Mouse (Mus musculus): ENCODE measurements around the gene A230050P20Rik. TPM values are rescaled to one million over a fixed set of nuclear protein-coding genes. Genes with fewer than 3 reads are reported as not detected.

The A230050P20Rik gene
- polyA plus RNA-seq, 1 experiment: 37.9 TPM

DNA sequence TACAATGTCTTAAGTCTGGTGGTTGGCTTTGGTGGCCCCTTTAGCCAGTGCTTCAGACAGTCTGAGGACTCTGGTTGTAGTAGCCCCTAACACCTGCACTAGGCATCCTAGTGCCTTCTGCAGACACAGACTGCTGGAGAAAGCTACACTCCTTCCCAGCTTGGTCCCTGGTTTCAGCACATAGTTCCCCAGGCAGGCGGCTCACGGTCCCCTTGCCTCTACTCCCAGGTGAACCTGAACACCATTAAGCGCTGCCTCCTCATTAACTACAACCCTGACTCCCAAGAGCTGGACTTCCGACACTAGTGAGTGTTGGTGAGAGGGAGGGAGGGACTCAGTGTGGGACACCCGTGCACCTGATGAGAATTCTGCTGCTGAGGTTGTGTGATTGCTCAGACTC is 22.0 kb downstream of the A230050P20Rik start:
- H3K27ac ChIP-seq (ENCODE audit: insufficient read depth, low read depth, low read length): no peak overlapping the region
- peaks cover 49% of the 10 kb centered on the region for H3K36me3 ChIP-seq (ENCODE audit: control insufficient read depth, insufficient read depth, low read length)
- 86% methylated on average over 5 of the region's 5 CpGs for WGBS
- H3K4me3 ChIP-seq (ENCODE audit: low read depth, low read length): no peak overlapping the region
- H3K27me3 ChIP-seq (ENCODE audit: control insufficient read depth, insufficient read depth, low read length): no peaks in the 10 kb centered on the region
- TF ChIP-seq CTCF (IDR thresholded peaks at IDR 0.05; ENCODE audit: extremely low read depth, insufficient read length, insufficient replicate concordance, low read depth, low read length) (no peak), POLR2A (IDR thresholded peaks at IDR 0.05; ENCODE audit: low read depth, low read length) (no peak)
- peaks cover 2% of the 10 kb centered on the region; the same call in 1 of the 2 replicates for H3K4me1 ChIP-seq (ENCODE audit: control insufficient read depth, insufficient read depth, insufficient read length, low read length)

DNA sequence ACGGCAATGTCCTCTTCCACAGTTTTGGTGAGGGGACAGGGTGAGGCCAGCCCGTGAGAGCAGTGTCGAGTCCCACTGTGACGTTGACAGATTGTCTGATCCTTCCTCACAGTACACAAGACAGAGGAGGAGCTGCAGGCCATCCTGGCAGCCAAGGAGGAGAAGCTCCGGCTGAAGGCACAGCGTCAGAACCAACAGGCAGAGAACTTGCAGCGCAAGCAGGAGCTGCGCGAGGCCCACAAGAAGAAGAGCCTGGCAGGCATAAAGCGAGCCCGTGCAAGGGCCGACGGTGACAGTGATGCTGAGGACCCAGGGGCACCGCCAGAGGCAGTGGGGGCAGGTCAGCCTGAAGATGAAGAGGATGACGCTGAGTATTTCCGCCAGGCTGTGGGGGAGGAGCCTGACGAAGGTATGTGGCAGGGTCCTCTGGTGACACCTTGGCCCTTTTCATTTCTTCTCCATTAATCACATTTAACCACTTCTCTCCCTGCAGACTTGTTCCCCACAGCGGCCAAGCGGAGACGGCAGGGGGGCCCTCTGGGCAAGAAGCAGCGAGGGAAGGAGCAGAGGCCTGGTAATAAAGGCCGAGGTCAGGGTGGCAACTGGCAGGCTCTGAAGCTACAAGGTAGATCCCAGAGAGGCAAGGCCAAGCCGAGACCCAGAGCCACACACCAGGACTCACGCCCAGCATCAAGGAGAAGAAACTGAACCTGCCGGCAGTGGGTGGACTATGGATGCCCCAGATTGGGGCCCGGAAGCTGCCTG is 23.1 kb downstream of the A230050P20Rik start:
- WGBS: 77% methylated on average over 26 of the region's 26 CpGs
- Histone ChIP-seq H3K27ac (ENCODE audit: insufficient read depth, low read depth, low read length) (no peak overlapping the region), H3K4me1 (ENCODE audit: control insufficient read depth, insufficient read depth, insufficient read length, low read length) (peaks cover 2% of the 10 kb centered on the region; the same call in 1 of the 2 replicates), H3K4me3 (ENCODE audit: low read depth, low read length) (no peak overlapping the region), H3K36me3 (ENCODE audit: control insufficient read depth, insufficient read depth, low read length) (peaks cover 58% of the 10 kb centered on the region), H3K27me3 (ENCODE audit: control insufficient read depth, insufficient read depth, low read length) (no peaks in the 10 kb centered on the region)
- TF ChIP-seq POLR2A (IDR thresholded peaks at IDR 0.05; ENCODE audit: low read depth, low read length) (no peak), CTCF (IDR thresholded peaks at IDR 0.05; ENCODE audit: extremely low read depth, insufficient read length, insufficient replicate concordance, low read depth, low read length) (no peak)

DNA sequence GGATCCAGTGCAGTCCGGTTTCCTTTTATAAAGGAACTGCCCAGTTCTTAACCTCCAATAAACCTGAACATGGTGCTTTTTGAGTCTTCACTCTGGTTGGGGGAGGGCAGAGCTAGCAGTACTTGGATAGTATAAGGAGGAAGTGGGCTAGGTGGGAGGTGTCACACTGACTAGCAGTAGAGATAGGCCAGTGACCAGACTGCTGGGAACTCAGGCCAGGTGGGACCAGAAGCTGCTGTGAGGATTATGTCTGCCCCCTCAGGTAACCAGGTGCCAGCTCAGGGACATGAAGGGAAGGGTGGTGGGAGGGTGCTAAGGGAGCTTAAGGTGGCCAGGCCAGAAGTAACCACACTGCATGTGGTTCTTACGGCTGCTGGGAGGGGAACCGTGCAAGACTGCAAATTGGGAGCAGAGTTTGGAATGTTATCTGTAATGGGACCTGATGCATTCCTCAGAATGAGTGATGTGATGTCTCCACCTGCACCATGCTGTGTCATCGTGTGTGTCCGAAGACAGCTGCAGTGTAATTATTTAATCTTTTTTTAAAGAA is 23.7 kb downstream of the A230050P20Rik start:
- WGBS: 52% methylated on average over 5 of the region's 5 CpGs
- Histone ChIP-seq H3K36me3 (ENCODE audit: control insufficient read depth, insufficient read depth, low read length) (peaks cover 58% of the 10 kb centered on the region), H3K4me1 (ENCODE audit: control insufficient read depth, insufficient read depth, insufficient read length, low read length) (peaks cover 4% of the 10 kb centered on the region), H3K27ac (ENCODE audit: insufficient read depth, low read depth, low read length) (no peak overlapping the region), H3K27me3 (ENCODE audit: control insufficient read depth, insufficient read depth, low read length) (no peaks in the 10 kb centered on the region), H3K4me3 (ENCODE audit: low read depth, low read length) (no peak overlapping the region)
- no peak for TF ChIP-seq POLR2A (IDR thresholded peaks at IDR 0.05; ENCODE audit: low read depth, low read length)
- no peak for TF ChIP-seq CTCF (IDR thresholded peaks at IDR 0.05; ENCODE audit: extremely low read depth, insufficient read length, insufficient replicate concordance, low read depth, low read length)

DNA sequence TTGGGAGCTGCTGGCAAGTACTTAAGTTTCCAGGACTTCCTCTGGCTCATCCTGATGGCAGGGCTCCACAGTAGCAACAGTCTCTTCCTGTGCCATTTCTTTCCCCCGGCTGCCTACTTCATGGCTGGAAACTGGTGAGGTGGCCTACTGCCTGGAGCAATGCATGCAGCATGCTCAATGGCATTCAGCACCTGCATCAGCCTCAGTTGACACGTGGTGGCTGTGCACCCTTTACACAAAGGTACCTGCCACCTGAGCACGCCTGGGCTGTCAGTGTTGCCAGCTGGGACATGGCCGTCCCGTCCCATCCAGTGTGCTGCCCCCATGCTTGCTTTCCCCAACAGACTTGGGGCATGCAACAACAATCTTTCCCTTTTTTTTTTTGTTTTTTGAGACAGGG is 24.6 kb downstream of the A230050P20Rik start:
- Histone ChIP-seq H3K4me3 (ENCODE audit: low read depth, low read length) (no peak overlapping the region), H3K36me3 (ENCODE audit: control insufficient read depth, insufficient read depth, low read length) (peaks cover 58% of the 10 kb centered on the region), H3K27me3 (ENCODE audit: control insufficient read depth, insufficient read depth, low read length) (no peaks in the 10 kb centered on the region), H3K27ac (ENCODE audit: insufficient read depth, low read depth, low read length) (no peak overlapping the region), H3K4me1 (ENCODE audit: control insufficient read depth, insufficient read depth, insufficient read length, low read length) (peaks cover 5% of the 10 kb centered on the region)
- no peak for TF ChIP-seq CTCF (IDR thresholded peaks at IDR 0.05; ENCODE audit: extremely low read depth, insufficient read length, insufficient replicate concordance, low read depth, low read length)
- TF ChIP-seq POLR2A (IDR thresholded peaks at IDR 0.05; ENCODE audit: low read depth, low read length): no peak
- WGBS: 63% methylated on average over 5 of the region's 5 CpGs

DNA sequence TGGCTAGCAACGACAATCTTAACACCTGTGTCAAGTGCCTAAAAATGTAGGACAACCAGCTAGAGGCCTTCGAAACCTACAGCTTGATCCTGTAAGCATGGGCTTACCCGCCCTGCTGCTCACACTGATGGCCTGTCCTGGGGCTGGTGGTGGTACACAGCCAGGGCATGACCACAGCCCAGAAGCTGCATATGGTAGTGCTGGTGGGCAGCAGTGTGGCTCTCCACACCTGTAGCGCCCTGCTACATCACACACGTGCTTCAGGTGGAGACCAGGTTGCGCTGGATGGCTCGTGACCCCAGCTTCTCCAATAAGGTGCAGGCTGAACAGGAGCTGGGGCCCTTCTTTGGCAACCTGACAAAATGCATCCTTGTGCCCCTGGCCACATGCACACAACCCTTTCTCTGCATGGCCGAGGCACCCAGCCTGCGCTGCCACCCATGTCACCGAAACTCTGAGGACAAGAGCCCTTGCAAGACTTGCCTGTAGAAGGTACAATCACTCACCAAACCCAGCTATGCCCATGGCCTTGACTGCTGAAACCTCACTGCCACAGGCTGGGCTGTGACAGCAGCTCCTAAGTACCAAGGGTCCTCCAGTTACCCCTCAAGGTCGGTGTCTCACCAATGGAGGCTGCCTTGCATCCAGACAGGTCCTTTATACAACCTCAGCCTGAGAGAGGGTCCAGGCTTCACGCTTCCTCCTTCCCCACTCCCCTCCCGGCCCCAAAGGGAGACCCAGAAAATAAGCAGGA is 25.3 kb downstream of the A230050P20Rik start:
- peaks cover 5% of the 10 kb centered on the region for H3K4me1 ChIP-seq (ENCODE audit: control insufficient read depth, insufficient read depth, insufficient read length, low read length)
- 79% methylated on average over 13 of the region's 13 CpGs for WGBS
- peaks cover 58% of the 10 kb centered on the region for H3K36me3 ChIP-seq (ENCODE audit: control insufficient read depth, insufficient read depth, low read length)
- H3K27me3 ChIP-seq (ENCODE audit: control insufficient read depth, insufficient read depth, low read length): no peaks in the 10 kb centered on the region
- TF ChIP-seq POLR2A (IDR thresholded peaks at IDR 0.05; ENCODE audit: low read depth, low read length) (no peak), CTCF (IDR thresholded peaks at IDR 0.05; ENCODE audit: extremely low read depth, insufficient read length, insufficient replicate concordance, low read depth, low read length) (no peak)
- H3K27ac ChIP-seq (ENCODE audit: insufficient read depth, low read depth, low read length): no peak overlapping the region
- H3K4me3 ChIP-seq (ENCODE audit: low read depth, low read length): no peak overlapping the region

DNA sequence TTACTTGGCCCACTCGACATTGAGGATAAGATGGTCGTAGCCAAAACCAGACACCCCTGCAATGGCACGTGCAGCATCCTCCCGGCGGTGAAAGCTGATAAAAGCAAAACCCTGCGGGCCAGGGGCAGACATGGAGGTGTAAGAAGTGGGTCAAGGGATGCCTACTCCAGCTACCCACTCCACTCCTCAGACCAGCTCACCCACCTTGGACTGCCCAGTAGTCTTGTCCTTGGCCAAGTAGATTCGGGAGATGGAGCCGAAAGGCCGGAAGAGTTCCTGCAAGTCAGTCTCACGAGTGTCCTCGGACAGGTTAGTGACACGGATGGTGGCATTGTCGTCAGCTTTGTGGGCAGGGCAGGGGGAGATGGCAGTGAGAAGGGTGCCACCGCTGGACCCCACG is 26.2 kb downstream of the A230050P20Rik start:
- TF ChIP-seq CTCF (IDR thresholded peaks at IDR 0.05; ENCODE audit: extremely low read depth, insufficient read length, insufficient replicate concordance, low read depth, low read length) (no peak), POLR2A (IDR thresholded peaks at IDR 0.05; ENCODE audit: low read depth, low read length) (no peak)
- peaks cover 4% of the 10 kb centered on the region for H3K4me1 ChIP-seq (ENCODE audit: control insufficient read depth, insufficient read depth, insufficient read length, low read length)
- H3K27me3 ChIP-seq (ENCODE audit: control insufficient read depth, insufficient read depth, low read length): no peaks in the 10 kb centered on the region
- no peak overlapping the region for H3K27ac ChIP-seq (ENCODE audit: insufficient read depth, low read depth, low read length)
- H3K36me3 ChIP-seq (ENCODE audit: control insufficient read depth, insufficient read depth, low read length): peaks cover 57% of the 10 kb centered on the region
- 83% methylated on average over 15 of the region's 15 CpGs for WGBS
- H3K4me3 ChIP-seq (ENCODE audit: low read depth, low read length): no peak overlapping the region

DNA sequence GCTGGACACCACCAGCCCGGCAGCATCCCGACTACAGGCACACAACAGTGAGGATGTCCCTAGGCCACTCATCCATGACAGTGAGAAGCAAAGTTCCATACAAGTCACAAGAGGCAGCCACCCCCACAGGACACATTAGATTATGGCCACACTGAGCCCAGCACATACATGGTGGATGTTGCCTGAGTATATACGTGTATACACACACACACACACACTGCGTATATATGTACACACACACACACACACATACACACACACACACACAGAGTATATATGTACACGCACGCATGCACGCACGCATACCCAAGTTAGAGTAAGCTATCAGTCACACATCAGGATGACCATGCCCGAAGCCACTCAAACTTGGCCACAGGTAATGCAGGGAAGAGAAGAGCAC is 26.9 kb downstream of the A230050P20Rik start:
- Histone ChIP-seq H3K27ac (ENCODE audit: insufficient read depth, low read depth, low read length) (no peak overlapping the region), H3K4me3 (ENCODE audit: low read depth, low read length) (no peak overlapping the region), H3K4me1 (ENCODE audit: control insufficient read depth, insufficient read depth, insufficient read length, low read length) (peaks cover 2% of the 10 kb centered on the region; the same call in 1 of the 2 replicates), H3K36me3 (ENCODE audit: control insufficient read depth, insufficient read depth, low read length) (peaks cover 49% of the 10 kb centered on the region), H3K27me3 (ENCODE audit: control insufficient read depth, insufficient read depth, low read length) (no peaks in the 10 kb centered on the region)
- 94% methylated on average over 9 of the region's 9 CpGs for WGBS
- TF ChIP-seq CTCF (IDR thresholded peaks at IDR 0.05; ENCODE audit: extremely low read depth, insufficient read length, insufficient replicate concordance, low read depth, low read length): no peak
- TF ChIP-seq POLR2A (IDR thresholded peaks at IDR 0.05; ENCODE audit: low read depth, low read length): no peak
